Mouse (Mus musculus): ENCODE results near the gene Fam104a. TPM values are rescaled to one million over a fixed set of nuclear protein-coding genes. Genes with fewer than 3 reads are reported as not detected.

Fam104a gene
- 10 to 100 TPM; 31.8 to 33.9 TPM for total RNA-seq (2021)
- long read RNA-seq, experiment 1, transcript Fam104a-201 (3 exons, 2,619 nt) = major isoform, 81 of 102 reads
- long read RNA-seq, experiment 1, partial matches to known transcripts = 0 of 102 reads
- long read RNA-seq, experiment 1, other reads (novel, unspliced or antisense) = 21 of 102 reads
- long read RNA-seq, experiment 2, transcript Fam104a-201 (3 exons, 2,619 nt) = major isoform, 70 of 82 reads
- long read RNA-seq, experiment 2, partial matches to known transcripts = 0 of 82 reads
- long read RNA-seq, experiment 2, other reads (novel, unspliced or antisense) = 12 of 82 reads

- DNase-seq (ENCODE audit: low spot score in 2 of 2) = peak; percentile 95 to 96
These were observed at the start of gene Fam104a, which contains the start of gene D11Wsu47e for GRCm38 (mm10) chr11:113683957-113684706. TSS of gene Fam104a (minus strand) at chr11:113684155. TSS of gene D11Wsu47e (plus strand) at chr11:113684412.

- DNase-seq (ENCODE audit: low spot score in 2 of 2) = no peak
These were observed 48.1 kb upstream of the Fam104a start for GRCm38 (mm10) chr11:113731945-113732612.

- DNase-seq (ENCODE audit: low spot score in 2 of 2) = no peak
These were observed 46.9 kb upstream of the Fam104a start for GRCm38 (mm10) chr11:113730879-113731278.

GRCm38 (mm10) chr11:113729917-113730316 is 46.0 kb upstream of the Fam104a start:
- no peak for DNase-seq (ENCODE audit: low spot score in 2 of 2)

- DNase-seq (ENCODE audit: low spot score in 2 of 2) = no peak
These were observed 45.3 kb upstream of the Fam104a start for GRCm38 (mm10) chr11:113729239-113729638.

GRCm38 (mm10) chr11:113727992-113728391 is 44.0 kb upstream of the Fam104a start:
- DNase-seq (ENCODE audit: low spot score in 2 of 2) = no peak

- no peak for DNase-seq (ENCODE audit: low spot score in 2 of 2)
These were observed 43.3 kb upstream of the Fam104a start for GRCm38 (mm10) chr11:113726994-113727888.

GRCm38 (mm10) chr11:113725235-113726048 is 41.5 kb upstream of the Fam104a start:
- DNase-seq (ENCODE audit: low spot score in 2 of 2) = no peak

GRCm38 (mm10) chr11:113722405-113723090 is 38.6 kb upstream of the Fam104a start:
- DNase-seq (ENCODE audit: low spot score in 2 of 2) = no peak

- DNase-seq (ENCODE audit: low spot score in 2 of 2) = no peak
These were observed 33.9 kb upstream of the Fam104a start for GRCm38 (mm10) chr11:113717767-113718424.

GRCm38 (mm10) chr11:113716132-113716531 is 32.2 kb upstream of the Fam104a start:
- DNase-seq (ENCODE audit: low spot score in 2 of 2) = no peak

- no peak for DNase-seq (ENCODE audit: low spot score in 2 of 2)
These were observed 31.2 kb upstream of the Fam104a start for GRCm38 (mm10) chr11:113715078-113715674.

GRCm38 (mm10) chr11:113711061-113711460 is 27.1 kb upstream of the Fam104a start:
- DNase-seq (ENCODE audit: low spot score in 2 of 2) = no peak

GRCm38 (mm10) chr11:113710257-113710777 is 26.4 kb upstream of the Fam104a start:
- DNase-seq (ENCODE audit: low spot score in 2 of 2) = no peak

- DNase-seq (ENCODE audit: low spot score in 2 of 2) = no peak
These were observed 25.8 kb upstream of the Fam104a start, which contains the start of gene Cpsf4l for GRCm38 (mm10) chr11:113709731-113710256. TSS of gene Cpsf4l (minus strand) at chr11:113710017.

GRCm38 (mm10) chr11:113709272-113709671 is 25.3 kb upstream of the Fam104a start:
- DNase-seq (ENCODE audit: low spot score in 2 of 2) = no peak

GRCm38 (mm10) chr11:113708629-113709213 is 24.8 kb upstream of the Fam104a start:
- no peak for DNase-seq (ENCODE audit: low spot score in 2 of 2)

Measured in left cerebral cortex, adult 18-20 months (tissue).